Mouse (Mus musculus) heart, embryonic 14.5 days (tissue): ENCODE measurements around the gene Sp1. TPM values are rescaled to one million over a fixed set of nuclear protein-coding genes. Genes with fewer than 3 reads are reported as not detected.
A peak's percentile ranks its signal among the peaks of the same experiment; 100 is the strongest.

Experiments
- ATAC-seq: fragments of 200-750 bp; cut with Nextera tagmentation; 2 replicates; pipeline ENCODE4 v1.8.0; 2017; ENCODE audit warnings: low read depth, moderate TSS enrichment; ENCODE audit not compliant: insufficient number of reproducible peaks, insufficient read depth, low FRiP score
- H3K27ac ChIP-seq, 2 experiments: fragments of 200-500 bp in 1 of 2; fragments of 300-500 bp in 1 of 2; sonication (generic) in 1 of 2; replicated peaks in 1 of 2; 2 replicates each; pipeline ENCODE4 v1.5.1; 2012 to 2014; ENCODE audit warnings: low read depth in 2 of 2, low read length in 2 of 2, control low read depth in 1 of 2, mild to moderate bottlenecking in 1 of 2, mixed read lengths in 1 of 2; ENCODE audit not compliant: control insufficient read depth in 1 of 2, insufficient read depth in 1 of 2
- H3K27me3 ChIP-seq: fragments of 300-500 bp; sonication (generic); 2 replicates; pipeline ENCODE4 v1.6.1; 2014; ENCODE audit warnings: mild to moderate bottlenecking, low read length, control low read depth; ENCODE audit not compliant: control insufficient read depth, insufficient read depth
- H3K36me3 ChIP-seq: fragments of 300-500 bp; sonication (generic); 2 replicates; pipeline ENCODE4 v1.6.1; 2014; ENCODE audit warnings: mild to moderate bottlenecking, control low read depth, low read length, mixed read lengths; ENCODE audit not compliant: control insufficient read depth, insufficient read depth
- H3K4me1 ChIP-seq, 2 experiments: fragments of 200-500 bp in 1 of 2; fragments of 300-500 bp in 1 of 2; sonication (generic) in 1 of 2; 2 replicates each; pipeline ENCODE4 v1.6.1; 2012 to 2014; ENCODE audit warnings: low read length in 2 of 2, control low read depth in 1 of 2, mixed read lengths in 1 of 2; ENCODE audit not compliant: control insufficient read depth in 2 of 2, insufficient read depth in 2 of 2
- H3K4me2 ChIP-seq: fragments of 300-500 bp; sonication (generic); 2 replicates; pipeline ENCODE4 v1.6.1; 2014; ENCODE audit warnings: mild to moderate bottlenecking, low read length
- H3K4me3 ChIP-seq, 2 experiments: fragments of 200-500 bp in 1 of 2; fragments of 300-500 bp in 1 of 2; sonication (generic) in 1 of 2; 2 replicates each; pipeline ENCODE4 v1.5.1; 2012 to 2014; ENCODE audit warnings: low read length in 2 of 2, mild to moderate bottlenecking in 2 of 2, control low read depth in 1 of 2, low read depth in 1 of 2, moderate library complexity in 1 of 2; ENCODE audit not compliant: control insufficient read depth in 1 of 2, insufficient read depth in 1 of 2
- H3K9ac ChIP-seq: fragments of 300-500 bp; sonication (generic); 2 replicates; pipeline ENCODE4 v1.6.1; 2014; ENCODE audit warnings: mild to moderate bottlenecking, low read length
- H3K9me3 ChIP-seq: fragments of 300-500 bp; sonication (generic); 2 replicates; pipeline ENCODE4 v1.6.1; 2016; ENCODE audit warnings: low read length, control low read depth; ENCODE audit not compliant: control insufficient read depth
- WGBS: fragments of 180-500 bp; shearing (Covaris S2); extraction: QIAGEN DNeasy Blood & Tissue Kit; methylation state at CpG from one replicate; pipeline ENCODE4 v1.1.7; 2014; 5-methylcytosine and 5-hydroxymethylcytosine counted together
- polyA plus RNA-seq: library from polyadenylated mRNA; unstranded; fragments of >200 nt; fragmentation: Nextera tagmentation; extraction: Ambion mirVana; gene quantifications from 2 replicates; pipeline ENCODE4 v1.2.1, GENCODE M21; 2014

Sp1 gene
- polyA plus RNA-seq, 1 experiment from 2014 or later = 8.2 TPM

- Histone ChIP-seq H3K27ac (peak overlapping the region; percentile 16 to 97; a peak in 3 of 4 replicates), H3K9me3 (no peaks in the 10 kb centered on the region), H3K9ac (peak overlapping the region; percentile 94), H3K36me3 (peaks cover 43% of the 10 kb centered on the region), H3K4me1 (peaks cover 0 to 28% of the 10 kb centered on the region in 2 experiments; a peak in 3 of 4 replicates), H3K27me3 (no peaks in the 10 kb centered on the region), H3K4me2 (peak overlapping the region; percentile 56), H3K4me3 (peak overlapping the region; percentile 54 to 74)
- 2% methylated on average over 3 of the region's 3 CpGs for WGBS
- no peak for ATAC-seq
These were observed 1.1 kb downstream of the Sp1 start for GRCm38 (mm10) chr15:102406912-102407580.

GRCm38 (mm10) chr15:102407681-102408557, 2.0 kb downstream of the Sp1 start:
- H3K36me3 ChIP-seq = peaks cover 52% of the 10 kb centered on the region
- peak overlapping the region in 1 of 2 experiments; percentile 74; a peak in 1 of 4 replicates for H3K4me3 ChIP-seq
- H3K27ac ChIP-seq = no peak overlapping the region
- WGBS = 92% methylated on average over 10 of the region's 10 CpGs
- peaks cover 0 to 28% of the 10 kb centered on the region in 2 experiments; a peak in 3 of 4 replicates for H3K4me1 ChIP-seq
- ATAC-seq = no peak
- no peak overlapping the region; the same call in 1 of the 2 replicates for H3K4me2 ChIP-seq
- H3K9me3 ChIP-seq = no peaks in the 10 kb centered on the region
- no peaks in the 10 kb centered on the region for H3K27me3 ChIP-seq
- H3K9ac ChIP-seq = no peak overlapping the region

- H3K36me3 ChIP-seq = peaks cover 59% of the 10 kb centered on the region
- H3K9ac ChIP-seq = no peak overlapping the region
- ATAC-seq = no peak
- no peaks in the 10 kb centered on the region for H3K9me3 ChIP-seq
- H3K4me2 ChIP-seq = no peak overlapping the region
- WGBS = 71% methylated on average over 2 of the region's 2 CpGs
- H3K27me3 ChIP-seq = no peaks in the 10 kb centered on the region
- H3K4me3 ChIP-seq = no peak overlapping the region
- H3K27ac ChIP-seq = no peak overlapping the region
- peaks cover 0 to 28% of the 10 kb centered on the region in 2 experiments; a peak in 3 of 4 replicates for H3K4me1 ChIP-seq
These were observed 2.7 kb downstream of the Sp1 start for GRCm38 (mm10) chr15:102408558-102409130.

- Histone ChIP-seq H3K27ac (no peak overlapping the region), H3K9ac (peak overlapping the region; percentile 27; the same call in 1 of the 2 replicates), H3K36me3 (peaks cover 65% of the 10 kb centered on the region), H3K4me1 (peaks cover 0 to 28% of the 10 kb centered on the region in 2 experiments; a peak in 3 of 4 replicates), H3K27me3 (no peaks in the 10 kb centered on the region), H3K4me3 (no peak overlapping the region), H3K4me2 (0 out of 2 replicates have a peak overlapping the region, but pooled peaks have one; percentile 9), H3K9me3 (no peaks in the 10 kb centered on the region)
- no peak for ATAC-seq
- WGBS = 92% methylated on average over 3 of the region's 3 CpGs
These were observed 3.3 kb downstream of the Sp1 start for GRCm38 (mm10) chr15:102409286-102409685.

- no peak overlapping the region for H3K4me3 ChIP-seq
- peaks cover 71% of the 10 kb centered on the region for H3K36me3 ChIP-seq
- peaks cover 0 to 24% of the 10 kb centered on the region in 2 experiments; a peak in 3 of 4 replicates for H3K4me1 ChIP-seq
- no peaks in the 10 kb centered on the region for H3K27me3 ChIP-seq
- no peak overlapping the region for H3K9ac ChIP-seq
- no peaks in the 10 kb centered on the region for H3K9me3 ChIP-seq
- WGBS = 90% methylated on average over 1 of the region's 1 CpGs
- no peak overlapping the region for H3K27ac ChIP-seq
- 0 out of 2 replicates have a peak overlapping the region, but pooled peaks have one; percentile 16 for H3K4me2 ChIP-seq
- no peak for ATAC-seq
These were observed 5.1 kb downstream of the Sp1 start for GRCm38 (mm10) chr15:102411077-102411476.

- Histone ChIP-seq H3K27me3 (no peaks in the 10 kb centered on the region), H3K4me1 (peaks cover 0 to 10% of the 10 kb centered on the region in 2 experiments; a peak in 3 of 4 replicates), H3K9ac (no peak overlapping the region), H3K27ac (no peak overlapping the region), H3K4me2 (no peak overlapping the region), H3K36me3 (peaks cover 70% of the 10 kb centered on the region), H3K9me3 (no peaks in the 10 kb centered on the region), H3K4me3 (no peak overlapping the region)
- no peak for ATAC-seq
These were observed 7.7 kb downstream of the Sp1 start for GRCm38 (mm10) chr15:102413687-102414086.

GRCm38 (mm10) chr15:102417524-102417923, 11.6 kb downstream of the Sp1 start:
- H3K4me2 ChIP-seq = no peak overlapping the region
- WGBS = 90% methylated on average over 2 of the region's 2 CpGs
- no peak for ATAC-seq
- peaks cover 0 to 4% of the 10 kb centered on the region in 2 experiments; a peak in 1 of 4 replicates for H3K4me1 ChIP-seq
- no peaks in the 10 kb centered on the region for H3K27me3 ChIP-seq
- H3K9me3 ChIP-seq = no peaks in the 10 kb centered on the region
- no peak overlapping the region for H3K27ac ChIP-seq
- no peak overlapping the region for H3K4me3 ChIP-seq
- peaks cover 52% of the 10 kb centered on the region for H3K36me3 ChIP-seq
- no peak overlapping the region for H3K9ac ChIP-seq
